Mouse (Mus musculus): Measurements from ENCODE around the gene Camta1.

The Camta1 gene

DNA sequence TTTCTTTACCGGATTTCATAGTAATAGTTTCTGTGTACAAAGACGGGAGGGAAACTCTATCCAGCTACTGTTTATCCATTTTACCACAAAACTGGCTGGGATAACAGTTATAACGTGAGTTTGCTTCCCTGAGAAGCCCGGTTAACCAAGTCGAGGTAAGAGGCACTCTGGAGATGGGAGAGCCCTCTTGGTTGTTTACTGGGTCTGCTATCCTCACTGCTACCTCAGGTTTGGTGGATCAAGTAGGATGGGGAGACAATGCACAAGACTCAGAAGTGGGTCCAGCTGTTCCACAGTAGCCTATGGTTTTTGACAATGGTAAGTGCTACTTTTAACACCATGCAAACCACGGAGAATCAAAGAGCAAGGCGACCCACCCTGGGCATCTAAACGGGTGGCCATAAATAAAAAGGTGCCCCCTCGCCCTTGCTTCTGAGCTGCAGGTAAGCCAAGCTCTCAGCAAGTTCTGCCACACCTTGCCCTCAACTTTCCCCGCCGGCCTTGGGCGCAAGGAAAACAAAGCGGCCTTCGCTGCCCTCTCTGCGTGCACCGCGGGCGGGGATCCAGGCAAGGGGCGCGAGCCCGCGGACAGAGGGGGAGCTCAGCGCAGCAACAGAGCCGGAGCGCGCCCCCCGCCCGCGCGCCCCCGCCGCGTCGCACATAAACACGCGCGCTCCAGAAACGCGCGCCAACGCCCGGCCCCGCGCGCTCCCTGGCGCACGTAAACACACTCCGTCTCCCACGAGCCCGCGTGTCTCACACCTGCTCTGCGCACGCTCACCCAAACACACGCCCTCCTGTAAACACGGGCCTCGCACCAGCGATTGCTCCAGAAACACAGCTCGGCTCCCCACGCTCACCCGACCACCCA lies 754.3 kb downstream of the Camta1 start:
- no peak for DNase-seq (ENCODE audit: low spot score)

DNA sequence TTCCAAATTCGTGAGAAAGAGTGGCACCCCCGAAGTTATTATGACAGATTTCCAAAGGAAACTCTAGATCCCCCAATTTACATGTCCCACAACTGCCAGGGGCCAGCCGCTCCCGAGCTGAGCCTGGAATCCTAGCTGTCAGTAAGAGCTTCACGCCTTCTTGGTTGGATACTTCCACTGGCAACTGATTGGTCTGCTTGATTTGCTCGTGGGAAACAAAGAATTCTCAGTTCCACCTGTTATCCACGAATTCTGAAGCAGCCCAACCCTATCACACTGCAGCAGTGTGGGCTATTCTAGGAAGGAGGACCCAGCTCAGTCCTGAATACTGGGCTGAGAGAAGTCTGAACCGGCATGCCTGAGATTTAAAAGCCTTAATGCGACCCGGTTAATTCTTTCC lies 755.2 kb downstream of the Camta1 start:
- no peak for DNase-seq (ENCODE audit: low spot score)

DNA sequence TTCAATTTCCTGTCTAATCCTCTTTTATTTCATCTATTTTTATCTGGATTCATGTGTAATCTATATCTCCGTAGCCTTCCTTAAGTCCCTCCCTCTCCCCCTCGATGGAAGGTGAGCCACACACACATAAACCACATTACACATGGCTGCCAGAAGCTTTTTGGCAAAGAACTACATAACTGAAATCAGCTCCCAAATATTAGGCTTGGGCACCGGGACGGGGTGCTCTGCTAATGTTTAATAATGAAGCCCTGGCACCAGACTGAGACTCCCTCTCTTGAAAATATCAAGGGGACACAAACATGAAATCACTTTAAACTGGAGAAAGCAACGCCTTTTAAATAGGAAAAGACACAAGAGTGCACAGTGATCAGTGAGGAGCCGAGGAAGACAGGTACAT lies 755.8 kb downstream of the Camta1 start:
- no peak for DNase-seq (ENCODE audit: low spot score)

DNA sequence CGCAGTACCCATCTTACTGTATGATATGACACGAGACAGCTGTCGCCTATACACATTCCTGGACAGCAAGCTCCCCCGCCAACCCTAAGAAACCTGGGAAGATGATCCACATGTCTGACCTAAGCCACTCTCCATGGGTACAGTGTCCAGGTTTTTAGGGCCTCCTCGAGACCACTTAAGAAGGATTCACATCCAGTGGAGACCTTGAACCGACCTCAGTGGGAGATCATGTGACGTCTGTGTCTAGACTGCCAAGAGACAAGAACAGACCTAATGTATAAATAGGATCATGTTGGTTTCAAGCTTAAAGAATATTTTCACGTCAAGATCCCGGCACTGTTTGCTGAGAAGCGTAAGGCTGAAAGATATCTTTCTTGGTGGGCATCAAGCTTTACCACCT lies 757.5 kb downstream of the Camta1 start:
- DNase-seq (ENCODE audit: low spot score), result no peak

DNA sequence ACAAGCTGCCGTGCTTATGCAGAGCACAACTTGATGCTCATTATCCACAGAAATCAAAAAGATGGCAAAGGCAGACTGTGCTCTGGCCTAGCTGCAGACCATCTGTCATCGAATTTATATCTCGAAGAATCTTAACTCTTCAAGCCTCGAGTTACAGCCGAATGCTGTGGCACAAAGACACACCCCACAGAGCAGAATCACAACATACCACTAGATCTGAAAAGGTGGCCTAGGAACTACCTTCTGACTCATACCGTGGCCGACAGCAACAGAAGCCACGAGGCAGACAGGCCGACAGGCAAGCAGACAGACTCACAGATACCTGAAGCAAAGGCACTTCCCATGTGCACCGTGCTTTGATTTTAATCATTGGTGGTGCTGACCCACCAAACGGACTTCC lies 758.0 kb downstream of the Camta1 start:
- DNase-seq (ENCODE audit: low spot score), result no peak

DNA sequence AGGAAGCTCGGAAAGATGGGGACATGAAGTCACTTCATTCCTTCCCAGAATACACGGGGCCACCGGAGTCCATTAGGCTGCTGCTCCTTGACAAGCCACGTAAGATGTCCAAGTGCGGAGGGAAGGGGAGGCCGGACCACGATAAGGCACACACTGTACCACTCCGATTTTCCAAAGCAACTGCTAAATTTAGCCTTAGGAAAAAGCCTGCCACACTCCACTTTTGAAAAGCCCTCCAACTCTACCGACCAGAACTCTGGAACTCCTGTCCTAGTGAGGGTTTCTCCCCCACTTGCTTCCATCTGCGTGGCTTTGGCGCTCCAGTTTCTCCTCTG lies 764.6 kb downstream of the Camta1 start:
- no peak for DNase-seq (ENCODE audit: low spot score)

DNA sequence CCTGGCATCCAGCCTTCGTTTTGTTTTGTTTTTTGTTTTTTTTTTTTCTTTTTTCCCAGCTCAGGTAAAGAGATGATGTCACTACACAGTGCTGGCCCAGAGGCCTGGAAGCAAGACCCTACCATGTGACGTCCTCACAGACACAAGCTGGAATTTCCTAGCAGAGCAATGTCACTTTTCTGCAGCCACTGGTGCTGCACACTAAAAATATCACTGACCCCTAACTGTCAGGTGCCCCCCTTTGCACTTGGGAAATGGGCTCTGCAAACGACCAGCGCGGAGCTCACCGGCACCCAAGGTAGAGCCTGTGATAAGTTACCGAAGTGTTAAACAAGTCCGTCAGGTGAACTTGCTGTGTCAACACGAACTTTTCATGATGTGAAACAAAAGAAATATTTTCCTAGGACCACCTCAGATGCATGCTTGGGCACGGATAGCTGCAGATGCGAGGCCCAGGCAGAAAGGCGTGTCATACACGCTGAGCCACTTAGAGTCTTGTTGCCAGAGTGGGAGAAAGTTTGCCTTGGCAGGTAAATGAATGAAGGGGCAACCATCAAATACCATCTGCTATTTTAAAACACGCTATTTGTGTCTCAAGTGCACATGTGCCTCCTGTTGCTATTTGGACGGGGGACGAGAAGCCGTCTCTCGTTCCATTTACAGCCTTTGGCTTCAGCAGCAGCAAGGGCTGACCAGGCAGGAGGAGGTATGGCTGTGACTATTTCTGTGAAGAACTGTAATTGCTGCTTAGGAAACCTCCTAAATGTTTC lies 765.2 kb downstream of the Camta1 start:
- DNase-seq (ENCODE audit: low spot score), result no peak

DNA sequence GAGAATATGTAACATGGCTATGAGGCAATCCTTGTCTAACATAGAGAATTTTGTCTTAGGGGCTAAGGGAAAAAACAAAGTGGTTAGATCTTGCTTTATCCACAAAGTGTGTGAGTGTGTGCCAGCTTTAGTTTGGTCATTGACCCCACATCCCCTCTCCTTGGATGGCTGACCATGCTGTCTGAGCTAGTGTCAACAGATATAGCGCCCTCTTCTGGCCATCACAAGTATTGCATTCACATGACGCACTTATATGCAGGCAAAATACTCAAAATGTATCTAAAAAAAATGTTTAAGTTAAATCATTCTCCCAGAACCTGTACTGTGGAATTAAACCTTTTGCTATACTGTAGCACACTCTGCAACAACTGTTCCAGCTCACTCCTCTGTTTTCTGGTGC lies 766.5 kb downstream of the Camta1 start:
- DNase-seq (ENCODE audit: low spot score), result peak; percentile 9

DNA sequence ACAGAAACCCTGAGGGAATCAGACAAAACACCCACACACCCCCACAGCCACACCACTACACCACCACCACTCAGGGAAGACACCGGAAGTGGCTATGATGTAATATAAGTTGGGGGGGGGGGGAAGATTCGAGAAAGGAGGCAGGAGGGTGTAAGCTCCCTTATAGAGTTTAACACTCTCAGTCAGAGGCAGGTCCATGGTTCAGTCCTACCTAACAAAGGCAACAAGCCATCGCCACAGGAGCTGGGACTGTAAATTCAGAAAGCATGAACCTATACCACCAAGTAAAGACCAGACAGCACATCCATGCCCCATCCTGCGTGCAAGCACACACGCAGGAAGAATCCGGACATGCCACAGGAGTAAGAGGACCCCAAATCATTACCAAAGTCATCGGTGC lies 772.4 kb downstream of the Camta1 start, which contains the start of gene Gm13090:
Gene Gm13090, plus strand, starts transcription at position 301 of the 400 bp plus-strand sequence.
- no peak for DNase-seq (ENCODE audit: low spot score)

DNA sequence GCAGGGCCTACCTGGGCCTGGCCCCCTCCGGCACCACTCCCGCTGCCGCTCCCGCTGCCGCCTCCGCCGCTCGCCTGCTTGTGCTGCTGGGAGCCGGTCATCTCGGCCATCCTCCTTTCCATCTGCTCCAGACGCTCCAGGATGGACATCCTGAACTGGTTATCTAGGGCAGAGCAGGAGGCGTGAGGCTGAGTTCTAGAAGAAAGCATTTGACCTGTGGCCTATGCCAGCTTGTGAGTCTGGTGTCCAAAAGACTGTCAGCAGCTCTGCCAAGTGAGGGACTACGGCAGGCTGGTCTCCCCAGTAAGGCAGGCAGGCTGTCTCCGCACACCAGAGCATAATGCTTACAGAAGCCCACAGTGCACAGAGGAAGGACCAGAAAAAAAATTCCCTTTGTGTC lies 772.9 kb downstream of the Camta1 start:
- no peak for DNase-seq (ENCODE audit: low spot score)

DNA sequence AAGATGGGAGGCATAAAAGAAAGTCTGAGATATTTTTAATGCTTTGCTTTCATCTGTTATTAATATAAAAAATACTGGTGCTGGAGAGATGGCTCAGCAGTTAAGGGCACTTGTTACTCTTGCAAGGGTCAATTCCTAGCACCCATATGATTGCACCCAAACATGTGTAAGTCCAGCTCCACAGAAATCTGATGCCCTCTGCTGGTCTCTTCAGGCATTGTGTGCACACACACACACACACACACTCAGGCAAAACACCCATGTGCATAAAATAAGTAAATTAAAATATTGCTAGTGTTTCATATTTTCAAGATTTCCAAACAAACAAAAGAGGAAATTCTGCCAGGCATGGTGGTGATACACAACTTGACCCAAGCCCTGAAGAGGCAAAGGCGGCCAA lies 774.3 kb downstream of the Camta1 start:
- no peak for DNase-seq (ENCODE audit: low spot score)

DNA sequence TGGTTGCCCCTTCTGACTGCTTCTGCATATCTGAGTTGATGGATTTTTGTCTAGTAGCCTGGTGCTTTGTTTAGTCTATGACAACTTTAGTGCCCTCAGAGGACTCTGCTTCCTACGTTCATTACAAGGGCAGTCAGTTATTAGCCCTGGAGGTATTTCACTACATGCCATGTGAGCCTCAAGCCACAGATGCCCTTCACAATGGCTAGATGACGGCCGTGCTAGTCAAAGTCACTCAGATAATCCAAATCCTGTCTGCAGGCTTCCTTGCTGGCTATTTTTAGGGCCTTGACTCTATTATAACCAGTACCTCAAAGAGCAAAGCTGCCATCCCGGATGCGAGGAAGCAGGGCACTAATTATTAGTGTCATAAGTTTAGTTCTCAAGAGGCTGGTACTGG lies 778.6 kb downstream of the Camta1 start:
- no peak for DNase-seq (ENCODE audit: low spot score)

DNA sequence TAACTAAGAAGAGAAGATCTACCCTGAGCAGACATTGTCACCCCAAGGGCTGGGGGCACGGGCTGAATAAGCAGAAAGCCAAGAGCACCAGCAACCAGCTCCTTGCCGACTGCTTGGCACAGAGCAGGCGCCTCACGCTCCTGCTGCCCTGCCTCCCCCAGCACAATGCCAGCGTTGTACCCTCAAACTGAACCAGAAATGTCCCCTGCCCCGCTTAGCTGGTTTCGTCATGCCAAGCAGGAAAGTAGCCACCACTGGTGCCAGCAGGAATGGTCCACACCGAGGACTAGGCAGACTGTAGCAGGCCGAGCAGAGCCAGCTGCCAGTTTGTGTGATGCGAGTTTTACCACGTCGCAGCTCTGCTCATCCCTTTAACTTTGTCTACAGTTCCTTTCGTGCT lies 779.7 kb downstream of the Camta1 start:
- no peak for DNase-seq (ENCODE audit: low spot score)

DNA sequence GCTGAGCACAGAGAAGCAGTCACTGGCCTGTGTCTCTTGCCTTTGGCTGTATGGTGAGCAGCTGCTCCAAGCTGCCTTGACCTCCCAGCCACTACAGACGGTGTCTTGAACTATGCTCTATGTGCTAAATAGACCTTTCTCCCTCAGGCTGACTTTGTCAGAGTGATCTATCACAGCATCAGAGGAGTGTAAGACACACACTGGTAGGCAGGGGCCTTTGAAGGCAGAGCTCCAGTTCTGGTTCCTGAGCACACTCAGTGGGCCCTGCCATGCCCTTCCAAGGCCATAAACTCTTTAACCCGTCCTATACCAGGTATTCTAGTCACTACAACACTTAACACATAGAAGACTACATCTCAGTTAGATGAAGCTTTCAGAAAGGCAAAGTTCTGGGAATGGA lies 780.3 kb downstream of the Camta1 start:
- no peak for DNase-seq (ENCODE audit: low spot score)

DNA sequence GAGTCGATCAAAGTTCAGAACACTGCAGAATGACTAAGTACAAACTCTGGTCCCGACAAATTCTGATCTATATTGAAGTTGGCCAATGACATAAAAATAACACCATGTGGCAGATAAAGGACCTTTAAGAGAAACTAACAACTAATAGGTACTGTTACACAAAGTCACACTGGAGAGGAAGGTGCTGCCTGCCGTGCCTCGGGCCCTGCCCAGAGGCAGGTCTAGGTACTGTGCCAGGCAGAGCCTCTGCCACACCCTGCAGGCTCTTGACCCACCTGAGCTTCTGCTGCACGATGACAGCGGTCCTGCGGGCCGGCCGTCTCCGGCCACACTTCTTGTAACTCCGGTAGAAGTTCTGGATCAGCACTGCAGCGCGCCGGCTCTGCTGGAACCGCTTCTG lies 786.9 kb downstream of the Camta1 start:
- DNase-seq (ENCODE audit: low spot score), result no peak

DNA sequence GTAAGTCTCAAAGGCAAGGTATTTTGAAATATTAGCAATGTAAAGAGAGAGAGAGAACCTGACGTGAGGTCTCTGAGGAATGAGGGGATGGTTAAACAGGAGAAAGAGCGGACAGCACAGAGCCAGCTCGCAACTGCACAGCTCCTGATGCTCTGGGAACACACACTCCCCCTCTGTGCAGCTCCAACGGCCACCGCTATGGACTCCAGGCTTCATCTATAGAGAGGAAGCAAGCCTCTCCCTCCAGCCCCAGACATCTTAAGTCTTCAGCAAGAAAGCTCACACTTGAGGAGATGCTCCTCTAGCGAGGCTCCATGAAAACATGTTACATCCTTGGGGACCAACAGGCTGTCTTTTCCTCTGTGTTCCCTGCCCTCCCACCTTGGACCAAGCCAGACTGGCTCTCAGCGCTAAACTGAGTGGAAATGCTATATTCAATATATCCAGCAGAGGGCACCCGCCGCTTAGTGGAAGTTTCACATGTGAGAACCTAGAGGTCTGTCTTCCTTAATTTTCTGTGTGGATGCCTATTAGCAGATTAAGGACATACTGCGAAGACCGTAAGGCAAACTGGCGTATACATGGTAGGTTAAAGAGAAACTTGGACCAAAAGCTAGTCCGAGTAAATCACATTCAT lies 788.5 kb downstream of the Camta1 start:
- peak; percentile 48 for DNase-seq (ENCODE audit: low spot score)

DNA sequence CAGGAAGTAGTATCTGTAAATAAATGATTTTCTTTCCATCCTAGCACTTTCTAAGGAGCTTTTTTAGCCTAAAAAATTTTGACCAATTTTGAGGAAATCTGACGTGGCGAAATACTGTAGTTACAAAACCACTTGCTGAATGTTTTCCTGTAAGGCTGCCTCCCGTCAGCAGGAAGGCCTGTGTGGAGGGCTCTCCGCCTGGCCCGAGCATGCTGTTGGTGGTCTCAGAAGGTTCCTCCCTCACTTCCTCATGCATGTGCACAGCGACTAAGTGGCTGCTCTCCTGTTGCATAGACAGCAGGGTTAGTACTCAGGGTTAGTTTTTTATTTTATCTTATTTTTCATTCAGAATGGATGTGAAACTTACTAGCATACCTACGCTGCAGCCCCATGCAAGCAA lies 790.7 kb downstream of the Camta1 start:
- no peak for DNase-seq (ENCODE audit: low spot score)

DNA sequence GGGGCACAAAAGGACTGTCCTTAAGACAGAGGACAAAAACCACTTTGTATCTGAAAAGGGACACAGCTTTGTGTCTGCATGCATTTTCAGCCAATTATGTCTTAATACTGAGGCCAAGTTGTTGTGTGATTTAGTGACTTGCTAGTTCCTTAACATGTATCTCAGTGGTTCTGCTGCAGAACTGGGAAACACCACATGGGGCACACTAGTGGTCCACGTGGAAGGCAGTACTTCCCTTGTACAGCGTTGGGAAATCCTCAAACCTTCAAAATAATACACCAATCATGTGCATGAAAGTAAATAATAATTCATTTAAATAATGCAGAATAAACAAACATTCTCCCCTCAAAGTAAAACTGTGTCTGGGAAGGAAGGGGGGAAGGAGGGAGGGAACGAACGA lies 792.9 kb downstream of the Camta1 start:
- no peak for DNase-seq (ENCODE audit: low spot score)

DNA sequence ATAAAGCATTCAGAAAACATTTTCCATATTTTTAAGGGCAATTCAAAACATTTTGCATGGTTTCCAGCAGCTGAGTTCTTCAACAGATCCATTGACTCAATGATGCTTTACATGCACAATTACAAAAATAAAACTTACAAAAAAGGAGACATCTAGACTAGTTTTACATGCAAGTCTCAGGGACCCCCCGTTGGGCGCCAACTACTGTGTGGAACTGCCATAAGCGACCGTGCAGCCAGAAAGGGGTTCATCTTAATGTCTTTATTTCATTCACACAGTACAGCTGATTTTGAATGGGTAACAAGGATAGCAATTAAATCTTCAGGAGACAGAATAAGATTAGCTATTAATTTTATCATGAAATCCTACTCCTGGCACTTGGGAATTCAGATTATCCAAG lies 802.1 kb downstream of the Camta1 start:
- DNase-seq (ENCODE audit: low spot score), result no peak

DNA sequence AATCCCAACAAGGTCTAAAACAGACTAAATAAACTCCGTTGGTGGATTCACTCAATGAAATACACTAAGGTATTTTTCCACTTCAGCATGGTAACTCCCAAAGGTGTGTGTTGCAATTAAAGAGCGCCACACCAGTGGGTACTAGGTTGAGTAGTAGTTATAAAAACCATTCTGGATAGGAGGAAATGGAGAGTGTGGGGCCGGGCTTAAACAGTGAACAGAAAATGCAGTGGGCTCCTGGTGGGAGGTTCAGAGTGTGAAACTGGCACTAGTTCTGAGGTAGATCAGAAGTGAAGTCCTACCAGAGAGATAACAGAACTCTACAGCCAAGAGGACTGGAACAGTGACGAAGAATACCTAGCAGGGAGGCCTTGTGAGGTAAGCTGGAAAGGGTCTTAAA lies 803.0 kb downstream of the Camta1 start:
- DNase-seq (ENCODE audit: low spot score), result no peak

DNA sequence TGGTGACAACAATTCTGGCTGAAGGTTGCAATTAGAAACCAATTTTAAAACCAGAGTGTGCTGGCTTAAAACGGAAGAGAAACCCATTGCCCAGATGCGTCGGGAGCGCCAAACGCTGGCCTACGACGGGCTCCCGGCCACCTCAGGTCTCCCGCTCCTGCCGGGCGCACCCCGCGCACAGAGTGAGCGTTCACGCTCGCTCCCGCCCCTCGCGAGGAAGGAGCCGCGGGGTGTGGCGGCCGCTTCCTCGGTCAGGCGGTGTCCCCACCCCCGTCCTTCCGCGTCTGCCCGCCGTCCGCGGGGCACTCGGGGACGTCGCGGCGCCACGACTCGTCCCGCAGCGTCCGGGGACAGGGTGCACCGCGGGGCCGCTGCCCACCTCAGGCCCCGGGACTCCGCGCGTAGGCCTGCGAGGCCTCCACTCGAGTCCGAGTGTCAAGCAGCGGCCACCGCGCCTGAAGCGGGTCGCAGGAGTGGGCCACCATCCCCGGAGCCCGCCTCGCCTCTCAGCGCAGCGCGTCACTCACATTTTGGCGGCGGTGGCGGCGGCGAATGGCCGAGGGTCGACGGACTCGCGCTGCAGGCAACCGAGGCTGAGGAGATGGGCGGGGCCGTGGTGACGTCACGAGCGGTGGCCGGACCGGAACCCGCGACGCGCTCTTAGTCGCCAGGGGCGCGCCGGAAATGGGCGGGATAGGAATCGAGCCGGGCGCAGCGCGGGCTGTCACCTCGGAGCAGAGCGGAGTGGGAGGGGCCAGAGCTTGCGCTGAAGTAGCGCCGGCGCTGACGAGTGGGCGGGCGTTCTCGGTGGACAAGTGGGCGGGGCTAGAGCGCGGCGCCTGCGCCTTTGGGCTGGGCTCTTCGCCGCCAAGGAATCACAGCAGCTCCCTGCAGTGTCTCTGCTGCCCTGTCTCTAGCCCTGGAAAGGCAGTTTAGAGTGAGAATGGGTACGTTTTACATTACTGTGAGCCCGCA lies 804.0 kb downstream of the Camta1 start, which contains the start of gene Vamp3:
Gene Vamp3, minus strand, starts transcription at position 617 of the 975 bp plus-strand sequence.
- DNase-seq (ENCODE audit: low spot score), result peak; percentile 98

DNA sequence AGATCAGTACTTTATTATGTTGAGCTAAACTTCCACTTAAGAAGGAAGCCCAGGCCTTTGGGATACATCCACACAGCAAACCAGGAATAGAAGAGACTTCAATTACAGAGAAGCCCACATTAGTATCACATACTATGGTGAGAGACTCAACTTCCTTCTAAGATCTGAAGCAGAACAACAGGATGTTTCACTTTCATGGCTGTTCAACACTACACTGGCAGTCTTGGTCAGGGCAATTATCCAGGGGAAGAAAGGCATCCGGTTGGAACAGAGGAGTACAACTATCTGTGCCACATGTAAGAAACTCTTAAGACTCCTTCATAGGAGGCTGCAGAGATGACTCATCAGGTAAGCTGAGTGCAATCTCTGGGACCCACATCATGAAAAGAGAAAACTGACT lies 810.5 kb downstream of the Camta1 start:
- no peak for DNase-seq (ENCODE audit: low spot score)

Data from T-cell, adult 2 months (primary cell).